Mouse (Mus musculus) E14TG2a.4 (cell line): ENCODE measurements around the gene Gm20388.

Experiments
- CTCF ChIP-seq: conservative IDR thresholded peaks from 2 replicates; pipeline ENCODE4 v1.5.1; 2014; ENCODE audit warnings: low read length
- NANOG ChIP-seq: IDR thresholded peaks from 2 replicates; pipeline ENCODE4 v1.6.1; 2014; ENCODE audit warnings: borderline replicate concordance, low read length, mixed read lengths
- POU5F1 ChIP-seq: IDR thresholded peaks from 2 replicates; pipeline ENCODE4 v1.6.1; 2014; ENCODE audit warnings: low read length, borderline replicate concordance

GRCm38 (mm10) chr8:121609251-121609650 is 1698.6 kb downstream of the Gm20388 start:
- TF ChIP-seq CTCF (no peak), NANOG (no peak), POU5F1 (no peak)
